Mouse (Mus musculus): ENCODE data around the gene Mapk7. TPM values are rescaled to one million over a fixed set of nuclear protein-coding genes. Genes with fewer than 3 reads are reported as not detected.

The Mapk7 gene
- 33.6 and 37.7 TPM in 2 replicates for polyA plus RNA-seq (2012)

GRCm38 (mm10) chr11:61494129-61494997, at the start of gene Mapk7:
Gene Mapk7, minus strand, starts transcription at chr11:61494406.

GRCm38 (mm10) chr11:61504713-61505257, 10.6 kb upstream of the Mapk7 start, which contains the start of gene B9d1:
Gene B9d1, plus strand, starts transcription at chr11:61505144.

GRCm38 (mm10) chr11:61484613-61485540, 9.3 kb downstream of the Mapk7 start, which contains the start of gene Mfap4:
Gene Mfap4, plus strand, starts transcription at chr11:61485431.

Other genes with a start within 250 kb of the Mapk7 start
- gene Aldh3a2, start 226.9 kb downstream of the Mapk7 start, polyA plus RNA-seq (2012) = 4.4 and 5.0 TPM in 2 replicates
- gene Slc47a2, start 151.5 kb downstream of the Mapk7 start, polyA plus RNA-seq (2012) = not detected in 2 replicates
- not detected in 2 replicates for gene Slc47a1, start 116.1 kb downstream of the Mapk7 start, polyA plus RNA-seq (2012)
- gene Rnf112, start 40.3 kb downstream of the Mapk7 start, polyA plus RNA-seq (2012) = not detected in 2 replicates
- not detected in 2 replicates for gene Mfap4, start 9.0 kb downstream of the Mapk7 start, polyA plus RNA-seq (2012)
- 1.7 and 1.8 TPM in 2 replicates for gene B9d1, start 10.7 kb upstream of the Mapk7 start, polyA plus RNA-seq (2012)
- gene Epn2, start 85.3 kb upstream of the Mapk7 start, polyA plus RNA-seq (2012) = 0.11 and 0.22 TPM in 2 replicates
- 3.1 and 3.3 TPM in 2 replicates for gene Grap, start 158.9 kb upstream of the Mapk7 start, polyA plus RNA-seq (2012)
- gene Fam83g, start 189.7 kb upstream of the Mapk7 start, polyA plus RNA-seq (2012) = 0.25 and 0.46 TPM in 2 replicates
- not detected in 2 replicates for gene Slc5a10, start 226.4 kb upstream of the Mapk7 start, polyA plus RNA-seq (2012)